Mouse (Mus musculus) spleen, adult 2 months (tissue): ENCODE measurements around the gene Crybg2. TPM values are rescaled to one million over a fixed set of nuclear protein-coding genes. Genes with fewer than 3 reads are reported as not detected.

Experiments used
- DNase-seq, 2 experiments: peaks; one replicate each; pipeline versions ENCODE4 v3.0.0 to v3.0.0-alpha.2; 2012 to 2021; ENCODE audit warnings: low spot score in 2 of 2, low read depth in 1 of 2
- H3K27ac ChIP-seq: fragments of 200-500 bp; 2 replicates; pipeline ENCODE4 v1.5.1; 2012; ENCODE audit warnings: low read length, inconsistent platforms; ENCODE audit not compliant: insufficient read depth
- H3K27me3 ChIP-seq: fragments of 200-500 bp; 2 replicates; pipeline ENCODE4 v1.6.1; 2012; ENCODE audit warnings: mild to moderate bottlenecking, moderate library complexity, low read length, inconsistent platforms; ENCODE audit not compliant: control insufficient read depth, insufficient read depth
- H3K36me3 ChIP-seq: fragments of 200-500 bp; 2 replicates; pipeline ENCODE4 v1.6.1; 2012; ENCODE audit warnings: mild to moderate bottlenecking, low read length, inconsistent platforms; ENCODE audit not compliant: control insufficient read depth, insufficient read depth
- H3K4me1 ChIP-seq: fragments of 200-500 bp; 2 replicates; pipeline ENCODE4 v1.6.1; 2011; ENCODE audit warnings: inconsistent platforms; ENCODE audit not compliant: control insufficient read depth, insufficient read depth, insufficient read length
- H3K4me3 ChIP-seq: fragments of 200-500 bp; 2 replicates; pipeline ENCODE4 v1.5.1; 2011; ENCODE audit warnings: mild to moderate bottlenecking, inconsistent platforms; ENCODE audit not compliant: insufficient read depth, insufficient read length; ENCODE audit errors: extremely low read depth
- CTCF ChIP-seq: fragments of 200-500 bp; IDR thresholded peaks from 2 replicates; pipeline ENCODE4 v1.5.1; 2011; ENCODE audit warnings: mild to moderate bottlenecking, inconsistent platforms; ENCODE audit not compliant: insufficient read depth, insufficient read length, insufficient replicate concordance; ENCODE audit errors: extremely low read depth
- POLR2A ChIP-seq: fragments of 200-500 bp; IDR thresholded peaks from 2 replicates; pipeline ENCODE4 v1.6.1; 2011; ENCODE audit warnings: low read depth, low read length, inconsistent platforms
- WGBS: fragments of 180-500 bp; shearing (Covaris S2); methylation state at CpG from one replicate; pipeline ENCODE4 v1.1.7; 2018; 5-methylcytosine and 5-hydroxymethylcytosine counted together
- polyA plus RNA-seq: library from polyadenylated mRNA; depleted of rRNA; stranded (reverse); fragments of >200 nt; gene quantifications from 2 replicates; pipeline ENCODE4 v1.2.3, GENCODE M21; 2012

Gene Crybg2
- polyA plus RNA-seq, 1 experiment = 4.3 TPM

GRCm38 (mm10) chr4:134058166-134058715, 2.4 kb upstream of the Crybg2 start:
- TF ChIP-seq POLR2A = no peak
- no peak for TF ChIP-seq CTCF
- H3K36me3 ChIP-seq = no peaks in the 10 kb centered on the region
- 42% methylated on average over 14 of the region's 14 CpGs for WGBS
- peak overlapping the region; percentile 77 for H3K27ac ChIP-seq
- no peaks in the 10 kb centered on the region for H3K27me3 ChIP-seq
- H3K4me3 ChIP-seq = peak overlapping the region; percentile 39
- DNase-seq = no peak
- H3K4me1 ChIP-seq = peaks cover 10% of the 10 kb centered on the region; the same call in 1 of the 2 replicates

- peak overlapping the region; percentile 77 for H3K27ac ChIP-seq
- no peak for DNase-seq
- 58% methylated on average over 6 of the region's 6 CpGs for WGBS
- peaks cover 10% of the 10 kb centered on the region; the same call in 1 of the 2 replicates for H3K4me1 ChIP-seq
- H3K4me3 ChIP-seq = peak overlapping the region; percentile 39; the same call in 1 of the 2 replicates
- TF ChIP-seq POLR2A = no peak
- no peak for TF ChIP-seq CTCF
- H3K36me3 ChIP-seq = no peaks in the 10 kb centered on the region
- H3K27me3 ChIP-seq = no peaks in the 10 kb centered on the region
Measured at GRCm38 (mm10) chr4:134058908-134059307, 1.7 kb upstream of the Crybg2 start.

GRCm38 (mm10) chr4:134061166-134061830, 683 bp downstream of the Crybg2 start:
- TF ChIP-seq CTCF (no peak), POLR2A (no peak)
- DNase-seq = no peak
- H3K4me3 ChIP-seq = no peak overlapping the region
- no peaks in the 10 kb centered on the region for H3K27me3 ChIP-seq
- H3K36me3 ChIP-seq = no peaks in the 10 kb centered on the region
- H3K4me1 ChIP-seq = peaks cover 10% of the 10 kb centered on the region; the same call in 1 of the 2 replicates
- no peak overlapping the region for H3K27ac ChIP-seq
- WGBS = 79% methylated on average over 18 of the region's 18 CpGs

GRCm38 (mm10) chr4:134061944-134062446, 1.4 kb downstream of the Crybg2 start:
- WGBS = 67% methylated on average over 8 of the region's 8 CpGs
- Histone ChIP-seq H3K36me3 (no peaks in the 10 kb centered on the region), H3K27me3 (no peaks in the 10 kb centered on the region), H3K4me3 (no peak overlapping the region), H3K4me1 (peaks cover 10% of the 10 kb centered on the region; the same call in 1 of the 2 replicates), H3K27ac (no peak overlapping the region)
- no peak for DNase-seq
- TF ChIP-seq CTCF (no peak), POLR2A (no peak)

GRCm38 (mm10) chr4:134062561-134062960, 1.9 kb downstream of the Crybg2 start:
- no peak overlapping the region for H3K27ac ChIP-seq
- WGBS = 65% methylated on average over 8 of the region's 8 CpGs
- no peaks in the 10 kb centered on the region for H3K27me3 ChIP-seq
- TF ChIP-seq POLR2A = no peak
- TF ChIP-seq CTCF = no peak
- no peak for DNase-seq
- no peak overlapping the region for H3K4me3 ChIP-seq
- H3K4me1 ChIP-seq = peaks cover 10% of the 10 kb centered on the region; the same call in 1 of the 2 replicates
- H3K36me3 ChIP-seq = no peaks in the 10 kb centered on the region

- Histone ChIP-seq H3K4me1 (no peaks in the 10 kb centered on the region), H3K4me3 (no peak overlapping the region), H3K27ac (no peak overlapping the region), H3K27me3 (no peaks in the 10 kb centered on the region), H3K36me3 (no peaks in the 10 kb centered on the region)
- TF ChIP-seq POLR2A = no peak
- no peak for TF ChIP-seq CTCF
- WGBS = 73% methylated on average over 23 of the region's 23 CpGs
- no peak for DNase-seq
Measured at GRCm38 (mm10) chr4:134065431-134066004, 4.9 kb downstream of the Crybg2 start.
